In the genomic region with DNA sequence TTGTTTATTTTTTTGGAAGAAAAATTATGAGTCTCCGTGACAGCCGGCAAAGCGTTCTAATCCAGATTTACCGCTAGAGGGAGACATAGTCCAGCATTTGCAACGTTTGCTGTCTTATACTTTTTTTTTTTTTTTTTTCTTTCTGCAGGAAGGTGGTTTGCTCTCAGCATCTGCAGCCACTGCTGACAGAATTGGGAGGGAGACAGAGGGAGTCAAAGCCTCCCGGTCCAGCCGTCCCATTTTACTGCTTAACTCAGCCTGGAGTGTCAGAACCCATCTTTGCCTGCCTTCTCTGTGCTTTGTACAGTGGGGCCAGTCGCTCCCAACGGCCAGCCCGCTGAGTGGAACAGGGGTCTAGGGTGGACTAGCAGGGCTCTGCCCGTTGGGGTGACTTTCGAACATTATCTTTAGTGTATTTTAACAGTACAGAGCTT, we compare ENCODE assay signal across 8 mouse cellular contexts. TPM values are rescaled to one million over a fixed set of nuclear protein-coding genes. Genes with fewer than 3 reads are reported as not detected.
DNase-seq lines count a peak whose midpoint lies in the region; TF ChIP-seq lines count a peak whose summit lies in the region.

A gene (plus strand): TSS at position 121 of the 434 bp plus-strand sequence.

- no peaks in the 10 kb centered on the region for H3K79me2 ChIP-seq in liver, adult 2 months (ENCODE audit: control insufficient read depth, insufficient read depth, low read length)

- H3K9ac ChIP-seq in liver, adult 2 months (ENCODE audit: low read depth, low read length) = no peak within 1 kb of the TSS

- TF ChIP-seq POLR2A in liver, adult 2 months (IDR thresholded peaks at IDR 0.05; ENCODE audit: extremely low read depth, insufficient read depth, low read length) = no peak

- peak; percentile 50 for TF ChIP-seq CTCF in liver, adult 2 months (IDR thresholded peaks at IDR 0.05; ENCODE audit: low read depth, low read length)

- WGBS in liver, adult 2 months = 2% methylated on average over 12 of the region's 12 CpGs

- H3K27ac ChIP-seq in liver, adult 2 months (replicated peaks; ENCODE audit: insufficient read depth, low read depth, low read length) = no peak within 1 kb of the TSS

- H3K4me1 ChIP-seq in liver, adult 2 months (ENCODE audit: control insufficient read depth, insufficient read depth, low read length) = no peaks in the 10 kb centered on the region

- H3K4me3 ChIP-seq in liver, adult 2 months (ENCODE audit: insufficient read depth, low read depth, low read length) = peak within 1 kb of the TSS; percentile 35; the same call in 1 of the 2 replicates

- DNase-seq in 416B (ENCODE audit: low read depth) (peak; percentile 71), adipocyte (ENCODE audit: low spot score) (peak; percentile 86)
- peak; percentile 67 for DNase-seq in embryo, embryonic 11.5 days (ENCODE audit: low read depth, low spot score)
- peak; percentile 19 for DNase-seq in heart, adult 8-10 months (ENCODE audit: low spot score)
- peak; percentile 51 for DNase-seq in kidney, adult 9 months
- DNase-seq in liver, adult 2 months (ENCODE audit: extremely low read depth, low read depth, low spot score) = peak; percentile 56
- DNase-seq in naive thymus-derived CD4-positive, alpha-beta T cell, adult 2 months (ENCODE audit: low read depth) = peak; percentile 73
- DNase-seq in testis, postnatal 14 days (ENCODE audit: low spot score) = peak; percentile 45

- peaks cover 10% of the 10 kb centered on the region for H3K27me3 ChIP-seq in liver, adult 2 months (ENCODE audit: control insufficient read depth, insufficient read depth, low read length)

- H3K36me3 ChIP-seq in liver, adult 2 months (ENCODE audit: control insufficient read depth, insufficient read depth, low read length) = no peaks in the 10 kb centered on the region

RNA-seq across cellular contexts. Expression of the gene that starts here (rescaled TPM):
- total RNA-seq in heart, adult 8-10 months (2022) = under 1 TPM; 0.09 to 0.22 (median 0.11) TPM
- 3.1 and 3.6 TPM in 2 replicates for total RNA-seq in liver, adult 2 months (2014; rRNA removed)
- polyA plus RNA-seq in liver, adult 2 months (2012; rRNA removed) = 0.53 and 0.78 TPM in 2 replicates

Comparison
In these comparisons a context has a peak if more than half of its experiments do, and no peak if none do; other contexts are left out.
1. Peak in DNase-seq in heart, adult 8-10 months; RNA of the gene not detected or under 1 TPM.
2. DNase-seq: peak in every context shown above with its lines; median percentile 86 in adipocyte; 73 in naive thymus-derived CD4-positive, alpha-beta T cell, adult 2 months; 71 in 416B; 67 in embryo, embryonic 11.5 days; 56 in liver, adult 2 months; 51 in kidney, adult 9 months; 45 in testis, postnatal 14 days; 19 in heart, adult 8-10 months.